Mouse (Mus musculus): ENCODE data around the gene Gphn. TPM values are rescaled to one million over a fixed set of nuclear protein-coding genes. Genes with fewer than 3 reads are reported as not detected.

The Gphn gene
- polyA plus RNA-seq, 1 experiment from 2014 or later, result 9.9 TPM

DNA sequence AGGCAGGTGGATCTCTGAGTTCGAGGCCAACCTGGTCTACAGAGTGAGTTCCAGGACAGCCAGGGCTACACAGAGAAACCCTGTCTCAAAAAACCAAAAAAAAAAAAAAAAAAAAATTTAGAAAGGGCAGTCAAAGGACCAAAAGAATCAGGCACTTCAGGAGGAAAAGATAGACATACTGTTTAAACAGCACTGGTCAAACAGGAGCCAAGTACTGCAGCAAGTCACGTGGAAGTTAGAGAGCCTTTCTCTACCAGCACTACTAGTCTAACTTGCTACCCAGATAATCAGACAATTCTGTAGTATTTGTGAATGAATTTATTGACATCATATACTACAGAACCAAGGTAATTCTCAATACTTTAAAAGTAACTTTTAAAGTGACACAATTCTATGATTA, 454.9 kb downstream of the Gphn start:
- Histone ChIP-seq H3K27me3 (ENCODE audit: insufficient read depth, poor library complexity, severe bottlenecking) (no peaks in the 10 kb centered on the region), H3K36me3 (no peaks in the 10 kb centered on the region), H3K9me3 (no peaks in the 10 kb centered on the region), H3K27ac (no peak overlapping the region), H3K4me3 (no peak overlapping the region), H3K4me1 (no peaks in the 10 kb centered on the region)
- WGBS, result 89% methylated on average over 2 of the region's 2 CpGs
- no peak for DNase-seq (ENCODE audit: low spot score)

GRCm38 (mm10) chr12:78682279-78682678, 456.1 kb downstream of the Gphn start:
- Histone ChIP-seq H3K27ac (no peak overlapping the region), H3K27me3 (ENCODE audit: insufficient read depth, poor library complexity, severe bottlenecking) (no peaks in the 10 kb centered on the region), H3K4me1 (no peaks in the 10 kb centered on the region), H3K4me3 (no peak overlapping the region), H3K9me3 (no peaks in the 10 kb centered on the region), H3K36me3 (no peaks in the 10 kb centered on the region)
- WGBS, result 75% methylated on average over 4 of the region's 4 CpGs
- DNase-seq (ENCODE audit: low spot score), result no peak

- Histone ChIP-seq H3K4me1 (no peaks in the 10 kb centered on the region), H3K4me3 (no peak overlapping the region), H3K9me3 (no peaks in the 10 kb centered on the region), H3K27ac (no peak overlapping the region), H3K36me3 (no peaks in the 10 kb centered on the region), H3K27me3 (ENCODE audit: insufficient read depth, poor library complexity, severe bottlenecking) (no peaks in the 10 kb centered on the region)
- 53% methylated on average over 1 of the region's 1 CpGs for WGBS
- DNase-seq (ENCODE audit: low spot score), result no peak
Measured at GRCm38 (mm10) chr12:78685669-78686215, 459.6 kb downstream of the Gphn start.

DNA sequence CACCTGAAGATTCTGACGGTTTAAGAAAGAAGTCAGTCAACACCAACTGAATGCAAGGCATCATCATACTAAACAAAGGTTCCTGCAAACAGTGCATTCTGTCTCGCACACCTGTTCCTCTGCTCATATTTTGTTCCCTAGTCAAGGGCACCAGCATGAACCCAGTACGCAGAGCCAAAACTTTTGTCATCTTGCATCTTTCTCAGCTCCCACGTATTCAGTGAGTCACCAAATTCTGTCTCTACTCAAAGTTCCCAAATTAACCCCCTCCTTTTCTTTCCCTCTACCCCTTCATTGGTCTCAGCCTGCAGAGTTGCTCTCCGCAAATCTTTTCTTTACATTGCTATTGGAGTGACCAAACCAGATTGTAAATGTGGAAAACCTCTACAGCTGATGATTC, 462.7 kb downstream of the Gphn start:
- H3K27me3 ChIP-seq (ENCODE audit: insufficient read depth, poor library complexity, severe bottlenecking), result no peaks in the 10 kb centered on the region
- H3K36me3 ChIP-seq, result no peaks in the 10 kb centered on the region
- H3K4me3 ChIP-seq, result no peak overlapping the region
- H3K4me1 ChIP-seq, result no peaks in the 10 kb centered on the region
- DNase-seq (ENCODE audit: low spot score), result no peak
- 87% methylated on average over 5 of the region's 5 CpGs for WGBS
- no peak overlapping the region for H3K27ac ChIP-seq
- H3K9me3 ChIP-seq, result no peaks in the 10 kb centered on the region

- no peaks in the 10 kb centered on the region for H3K27me3 ChIP-seq (ENCODE audit: insufficient read depth, poor library complexity, severe bottlenecking)
- no peak within 1 kb of the TSS for H3K4me3 ChIP-seq
- H3K9me3 ChIP-seq, result no peaks in the 10 kb centered on the region
- DNase-seq (ENCODE audit: low spot score), result no peak
- 67% methylated on average over 1 of the region's 1 CpGs for WGBS
- H3K4me1 ChIP-seq, result no peaks in the 10 kb centered on the region
- no peak within 1 kb of the TSS for H3K27ac ChIP-seq
- H3K36me3 ChIP-seq, result no peaks in the 10 kb centered on the region
Measured at GRCm38 (mm10) chr12:78691325-78691724, 465.1 kb downstream of the Gphn start, which contains the start of gene Fam71d. Gene Fam71d, plus strand, starts transcription at chr12:78691535.

DNA sequence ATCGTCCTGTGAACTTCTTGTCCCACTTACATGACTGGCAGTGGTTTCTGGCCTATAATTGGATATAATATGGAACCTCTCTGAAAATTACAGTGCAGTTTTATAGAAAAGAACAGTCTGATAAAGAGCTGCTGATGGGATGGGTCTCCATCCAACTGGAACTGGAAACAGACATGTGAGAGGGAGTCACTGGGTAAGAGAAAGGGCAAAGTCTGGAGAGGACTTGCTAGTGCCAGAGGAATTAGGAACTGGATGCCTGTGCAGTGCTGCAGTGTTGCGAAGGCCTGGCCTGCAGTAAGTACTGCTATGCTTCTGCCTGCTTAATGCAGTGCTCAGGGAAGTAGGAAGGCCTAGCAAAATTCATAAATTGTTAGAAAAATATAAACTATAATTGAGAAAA, 467.1 kb downstream of the Gphn start:
- Histone ChIP-seq H3K4me3 (no peak overlapping the region), H3K36me3 (no peaks in the 10 kb centered on the region), H3K4me1 (no peaks in the 10 kb centered on the region), H3K9me3 (no peaks in the 10 kb centered on the region), H3K27me3 (ENCODE audit: insufficient read depth, poor library complexity, severe bottlenecking) (no peaks in the 10 kb centered on the region), H3K27ac (no peak overlapping the region)
- WGBS, result 82% methylated on average over 2 of the region's 2 CpGs
- no peak for DNase-seq (ENCODE audit: low spot score)

DNA sequence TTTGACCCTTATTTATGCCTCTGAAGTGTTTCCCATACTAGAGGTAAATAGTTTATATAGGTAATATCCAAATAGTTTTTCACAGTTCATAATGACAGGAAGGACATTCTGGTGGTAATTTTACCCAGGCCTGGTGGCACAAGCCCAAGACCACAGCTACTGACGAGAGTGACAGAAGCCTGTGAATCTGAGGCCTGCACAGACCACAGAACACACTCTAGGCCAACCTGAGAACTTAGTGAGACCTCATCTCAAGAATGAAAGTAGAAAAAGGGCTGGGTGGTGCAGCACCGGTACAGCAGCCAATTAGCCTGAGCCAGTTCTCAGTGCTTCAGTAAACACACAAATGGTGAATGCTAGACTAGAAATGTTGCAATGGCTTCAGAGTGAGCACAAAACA, 491.6 kb downstream of the Gphn start:
- H3K4me3 ChIP-seq, result no peak overlapping the region
- H3K27me3 ChIP-seq (ENCODE audit: insufficient read depth, poor library complexity, severe bottlenecking), result no peaks in the 10 kb centered on the region
- no peaks in the 10 kb centered on the region for H3K9me3 ChIP-seq
- no peaks in the 10 kb centered on the region for H3K36me3 ChIP-seq
- DNase-seq (ENCODE audit: low spot score), result no peak
- H3K4me1 ChIP-seq, result no peaks in the 10 kb centered on the region
- 68% methylated on average over 2 of the region's 2 CpGs for WGBS
- no peak overlapping the region for H3K27ac ChIP-seq

DNA sequence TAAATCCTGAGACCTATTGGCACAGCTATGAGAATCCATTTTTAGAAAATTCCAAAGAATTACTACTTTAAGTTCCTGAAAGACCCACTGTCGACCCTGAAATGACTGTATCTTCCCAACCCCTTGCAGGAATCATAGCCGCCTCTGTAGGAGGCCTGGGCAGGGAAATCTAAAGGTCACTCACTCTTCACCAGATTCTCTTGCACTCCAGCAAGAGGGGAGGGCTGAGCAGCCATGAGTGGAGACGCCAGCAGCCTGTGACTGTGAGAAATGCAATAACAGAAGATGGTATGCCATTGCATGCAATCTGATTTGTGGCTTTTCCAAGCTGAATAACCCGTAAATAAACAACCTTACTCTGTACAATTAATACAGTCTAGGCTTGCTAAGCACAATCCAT, 501.5 kb downstream of the Gphn start:
- Histone ChIP-seq H3K36me3 (no peaks in the 10 kb centered on the region), H3K27ac (no peak overlapping the region), H3K4me3 (no peak overlapping the region), H3K4me1 (no peaks in the 10 kb centered on the region), H3K9me3 (no peaks in the 10 kb centered on the region), H3K27me3 (ENCODE audit: insufficient read depth, poor library complexity, severe bottlenecking) (no peaks in the 10 kb centered on the region)
- 46% methylated on average over 4 of the region's 4 CpGs for WGBS
- DNase-seq (ENCODE audit: low spot score), result no peak

Other genes with a start within 250 kb of the Gphn start
- not detected in 2 replicates for gene Gm6657, start 32.1 kb upstream of the Gphn start, polyA plus RNA-seq (2016; fragmentation: Nextera tagmentation; extraction: Ambion mirVana)